Mouse (Mus musculus) layer of hippocampus, adult 11-12 months (tissue): ENCODE measurements around the gene Rhbdd3.
A peak's percentile ranks its signal among the peaks of the same experiment; 100 is the strongest.
"Not testable (repeated sequence)": the region's sequence is repeated elsewhere in the genome, so short reads cannot be mapped to it uniquely, and the experiment has no call there.

Source experiments
- DNase-seq: peaks from one replicate; pipeline ENCODE4 v3.0.0; 2022; ENCODE audit warnings: low spot score

Rhbdd3 gene

GRCm38 (mm10) chr11:5065056-5065821, 33.5 kb upstream of the Rhbdd3 start, which contains the start of gene Gas2l1:
Gene Gas2l1, minus strand, starts transcription at chr11:5065327.
- peak; percentile 87 for DNase-seq

- no peak for DNase-seq
Measured at GRCm38 (mm10) chr11:5067063-5067462, 31.7 kb upstream of the Rhbdd3 start.

- no peak for DNase-seq
Measured at GRCm38 (mm10) chr11:5068126-5068971, 30.4 kb upstream of the Rhbdd3 start.

GRCm38 (mm10) chr11:5074882-5075281, 23.8 kb upstream of the Rhbdd3 start:
- DNase-seq, result no peak

GRCm38 (mm10) chr11:5075760-5076159, 23.0 kb upstream of the Rhbdd3 start:
- DNase-seq, result no peak

GRCm38 (mm10) chr11:5076843-5077242, 21.9 kb upstream of the Rhbdd3 start:
- not testable (repeated sequence) for DNase-seq

GRCm38 (mm10) chr11:5089147-5089546, 9.6 kb upstream of the Rhbdd3 start:
- DNase-seq, result no peak

- no peak for DNase-seq
Measured at GRCm38 (mm10) chr11:5091706-5092105, 7.0 kb upstream of the Rhbdd3 start.

- DNase-seq, result no peak
Measured at GRCm38 (mm10) chr11:5095877-5096276, 2.8 kb upstream of the Rhbdd3 start.

- no peak for DNase-seq
Measured at GRCm38 (mm10) chr11:5096480-5097020, 2.2 kb upstream of the Rhbdd3 start.

GRCm38 (mm10) chr11:5098035-5098735, 541 bp upstream of the Rhbdd3 start:
- DNase-seq, result peak; percentile 60

- peak; percentile 85 for DNase-seq
Measured at GRCm38 (mm10) chr11:5099576-5100183, 954 bp downstream of the Rhbdd3 start.

GRCm38 (mm10) chr11:5100283-5100682, 1.6 kb downstream of the Rhbdd3 start:
- DNase-seq, result no peak

GRCm38 (mm10) chr11:5100801-5101200, 2.1 kb downstream of the Rhbdd3 start:
- DNase-seq, result no peak

GRCm38 (mm10) chr11:5101641-5102040, 2.9 kb downstream of the Rhbdd3 start:
- no peak for DNase-seq

- DNase-seq, result no peak
Measured at GRCm38 (mm10) chr11:5102384-5102783, 3.7 kb downstream of the Rhbdd3 start.

GRCm38 (mm10) chr11:5103986-5104509, 5.3 kb downstream of the Rhbdd3 start:
- no peak for DNase-seq

GRCm38 (mm10) chr11:5109441-5109840, 10.7 kb downstream of the Rhbdd3 start:
- DNase-seq, result no peak

- no peak for DNase-seq
Measured at GRCm38 (mm10) chr11:5113645-5114044, 14.9 kb downstream of the Rhbdd3 start.

- peak; percentile 93 for DNase-seq
Measured at GRCm38 (mm10) chr11:5114931-5115581, 16.3 kb downstream of the Rhbdd3 start.

- no peak for DNase-seq
Measured at GRCm38 (mm10) chr11:5125713-5126112, 27.0 kb downstream of the Rhbdd3 start.
